Mouse (Mus musculus): ENCODE measurements around the gene Filip1l.

Gene Filip1l

GRCm38 (mm10) chr16:57485265-57485664 is 132.4 kb downstream of the Filip1l start:
- peak; percentile 24 to 29 for DNase-seq

DNA sequence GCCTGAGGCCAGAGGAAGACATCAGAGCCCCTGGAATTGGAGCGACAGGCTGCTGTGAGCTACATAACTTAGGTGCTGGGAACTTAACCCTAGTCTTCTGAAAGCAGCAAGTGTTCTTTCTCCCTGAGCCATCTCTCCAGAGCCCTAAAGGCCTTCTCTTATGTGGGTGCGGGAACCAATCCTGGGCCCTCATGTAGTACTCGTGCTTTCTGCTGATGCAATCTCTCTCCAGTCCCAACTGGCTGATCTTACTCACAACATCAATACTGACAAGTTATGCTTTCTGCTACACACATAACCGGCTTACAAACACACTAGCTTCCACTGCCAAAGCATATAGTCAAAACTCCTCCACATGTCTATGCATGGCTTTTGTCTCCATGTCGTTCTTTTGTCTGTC is 133.4 kb downstream of the Filip1l start:
- no peak for DNase-seq

GRCm38 (mm10) chr16:57488661-57489060 is 135.8 kb downstream of the Filip1l start:
- no peak for DNase-seq

GRCm38 (mm10) chr16:57490691-57491090 is 137.8 kb downstream of the Filip1l start:
- no peak for DNase-seq

- no peak for DNase-seq
Measured at GRCm38 (mm10) chr16:57491853-57492252, 139.0 kb downstream of the Filip1l start.

DNA sequence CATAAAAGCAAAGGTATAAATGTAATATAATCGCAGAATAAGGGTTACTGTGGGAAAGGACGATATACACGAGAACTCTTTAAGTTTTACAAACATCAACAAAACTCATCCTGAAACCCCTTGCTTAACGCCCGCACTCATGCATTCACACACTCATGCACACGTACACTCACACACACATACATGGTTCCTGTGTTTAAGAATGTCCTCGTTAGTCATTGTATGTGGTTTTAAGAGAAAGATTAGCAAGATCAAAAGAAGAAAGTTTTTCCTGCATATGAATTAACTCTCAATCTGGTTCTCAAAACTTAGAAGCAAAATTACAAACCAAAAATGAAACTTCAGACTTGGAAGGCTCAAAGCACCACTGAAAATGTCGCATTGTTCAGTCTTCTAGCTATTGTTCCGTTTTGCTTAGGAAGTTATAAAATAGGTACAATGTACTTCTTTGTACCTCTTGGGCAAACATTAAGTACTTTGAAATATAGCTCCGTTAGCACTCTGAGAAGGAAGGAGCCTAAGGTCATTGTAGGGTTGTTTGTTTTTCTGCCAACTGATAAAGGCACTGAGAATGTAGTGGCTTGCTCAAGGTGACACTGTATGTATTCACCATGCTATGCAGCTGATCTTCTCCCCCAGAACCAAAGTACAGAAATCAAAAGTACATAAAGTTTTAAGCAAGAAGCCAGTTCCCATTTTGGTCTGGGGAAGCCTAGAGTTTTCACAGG is 142.7 kb downstream of the Filip1l start:
- DNase-seq, result no peak

DNA sequence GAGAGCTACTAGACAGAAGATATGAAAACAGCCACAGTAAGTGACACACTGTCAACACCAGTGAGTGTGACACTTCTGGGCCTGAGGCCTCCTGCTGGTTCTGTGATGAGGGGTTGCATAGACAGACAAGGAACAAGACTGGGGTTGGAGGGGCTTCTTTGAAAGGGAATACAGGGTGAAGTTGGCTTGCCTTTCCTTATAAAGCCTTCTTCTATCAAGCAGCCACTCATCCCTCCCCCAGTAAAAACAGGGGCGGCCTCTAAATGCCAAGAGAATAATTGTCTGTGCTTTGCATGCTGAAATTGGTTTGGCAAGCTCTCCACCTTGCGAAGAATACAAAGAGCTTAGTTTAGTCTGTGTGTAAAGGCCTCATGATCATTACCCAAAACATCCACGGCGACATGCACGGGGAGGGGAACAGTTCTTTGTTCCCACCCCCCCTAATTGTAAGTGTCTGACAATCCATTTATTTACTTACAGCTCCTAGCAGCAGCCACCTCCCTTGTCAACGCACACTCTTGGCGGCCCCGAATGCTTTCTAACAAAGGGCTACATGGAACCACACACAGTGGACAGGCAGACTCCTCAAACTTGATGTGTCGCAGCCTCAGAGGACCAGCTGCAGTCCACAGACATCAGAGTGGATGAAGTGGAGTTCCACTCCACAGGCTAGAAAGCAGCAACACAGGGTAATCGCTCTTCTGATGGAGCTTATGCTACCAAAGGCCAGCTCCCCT is 143.7 kb downstream of the Filip1l start:
- no peak for DNase-seq

DNA sequence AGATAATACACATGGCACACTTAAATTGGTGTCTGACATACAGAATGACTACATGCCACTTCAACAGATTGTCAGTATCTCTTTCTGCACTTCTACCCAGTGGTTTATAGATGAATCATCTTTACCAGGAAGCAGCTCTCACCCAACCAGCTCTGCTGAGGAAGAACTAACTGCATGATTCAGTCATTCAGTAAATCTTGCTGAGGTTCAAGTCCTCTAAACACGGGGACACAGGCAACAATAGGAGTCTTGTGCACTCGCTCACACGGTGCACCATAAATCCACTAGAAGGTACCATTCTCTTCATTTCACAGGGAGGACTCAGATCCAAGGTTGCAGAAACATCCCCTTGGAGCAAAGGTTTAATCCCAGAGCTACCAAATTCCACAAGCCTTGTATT is 148.0 kb downstream of the Filip1l start:
- DNase-seq, result no peak

- no peak for DNase-seq
Measured at GRCm38 (mm10) chr16:57502230-57502629, 149.3 kb downstream of the Filip1l start.

GRCm38 (mm10) chr16:57502761-57503160 is 149.9 kb downstream of the Filip1l start:
- DNase-seq, result no peak

GRCm38 (mm10) chr16:57504728-57505127 is 151.8 kb downstream of the Filip1l start:
- no peak for DNase-seq

- peak; percentile 60 to 68 for DNase-seq
Measured at GRCm38 (mm10) chr16:57506133-57506532, 153.2 kb downstream of the Filip1l start.

DNA sequence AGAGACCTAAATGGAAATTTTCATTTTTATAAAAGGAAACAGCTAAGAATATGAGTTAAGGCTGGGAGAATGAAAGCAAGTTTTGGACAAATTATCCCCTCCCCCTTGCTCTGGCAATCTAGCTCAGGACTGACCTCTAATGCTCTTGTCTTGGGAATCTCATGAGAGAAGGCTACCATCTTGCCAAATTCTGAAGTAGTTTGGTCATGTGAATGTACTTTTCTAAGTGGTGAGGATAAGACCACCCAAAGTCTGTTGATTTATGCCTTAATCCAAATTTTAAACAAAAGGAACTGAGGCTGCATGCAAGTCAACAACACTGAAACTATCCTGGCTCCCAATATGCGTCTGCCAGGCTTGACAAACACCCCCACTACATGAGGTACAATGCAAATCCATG is 155.5 kb downstream of the Filip1l start:
- no peak for DNase-seq

DNA sequence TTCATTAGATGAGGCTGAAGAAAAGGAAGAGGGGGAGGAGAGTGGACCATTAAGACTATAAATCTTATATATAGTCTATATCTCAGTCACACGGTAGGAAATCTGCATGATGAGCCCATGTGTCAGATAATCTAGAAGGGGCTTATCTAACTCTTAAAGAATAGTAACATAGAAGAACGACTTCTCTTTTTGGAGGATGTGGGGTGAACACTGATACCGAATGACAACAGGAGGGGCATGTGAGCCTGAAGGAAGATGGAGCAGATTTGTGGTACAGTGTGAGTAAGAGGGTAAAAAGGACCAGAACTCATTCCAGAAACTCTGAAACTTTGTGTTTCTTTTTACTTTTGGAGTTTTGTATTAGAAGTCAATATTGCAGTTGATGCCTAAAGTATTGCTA is 156.2 kb downstream of the Filip1l start:
- no peak for DNase-seq

DNA sequence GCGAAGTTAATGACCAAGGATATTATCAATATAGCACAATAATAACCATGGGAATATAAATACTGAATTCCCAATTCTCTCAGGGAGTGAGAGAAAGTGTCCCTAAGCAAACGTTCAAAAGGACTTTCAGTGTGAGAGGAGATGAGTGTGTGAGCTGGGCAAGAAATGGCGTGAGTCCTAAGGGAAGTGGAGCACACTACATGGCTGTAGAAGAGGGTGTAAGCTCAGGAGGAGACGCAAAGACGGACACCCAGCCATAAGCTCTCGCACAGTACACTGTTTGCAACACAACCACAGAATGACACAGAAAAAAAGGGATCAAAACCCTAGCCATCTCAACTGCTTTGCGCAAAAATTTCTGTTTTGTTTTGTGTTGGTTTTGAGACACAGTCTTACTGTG is 160.7 kb downstream of the Filip1l start:
- no peak for DNase-seq

DNA sequence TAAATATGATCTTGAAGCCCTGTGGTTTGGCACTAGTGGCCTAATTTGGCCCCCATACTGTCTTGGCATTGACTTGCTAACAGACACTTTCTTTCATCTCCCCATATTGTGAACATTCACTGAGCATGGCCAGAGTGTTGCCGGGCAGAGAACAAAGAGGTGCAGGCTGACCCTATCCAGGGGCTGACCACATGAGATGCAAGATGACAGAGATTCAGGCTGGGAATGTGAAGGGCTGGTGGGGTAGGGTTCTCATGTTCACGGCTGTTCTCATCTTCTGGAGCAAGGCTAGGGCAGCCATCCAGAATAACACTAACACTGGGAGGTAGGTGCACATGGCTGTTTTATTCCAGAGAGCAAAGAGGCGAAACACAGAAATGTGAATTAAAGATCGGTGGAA is 161.5 kb downstream of the Filip1l start:
- no peak for DNase-seq

GRCm38 (mm10) chr16:57515636-57516035 is 162.7 kb downstream of the Filip1l start:
- DNase-seq, result no peak

DNA sequence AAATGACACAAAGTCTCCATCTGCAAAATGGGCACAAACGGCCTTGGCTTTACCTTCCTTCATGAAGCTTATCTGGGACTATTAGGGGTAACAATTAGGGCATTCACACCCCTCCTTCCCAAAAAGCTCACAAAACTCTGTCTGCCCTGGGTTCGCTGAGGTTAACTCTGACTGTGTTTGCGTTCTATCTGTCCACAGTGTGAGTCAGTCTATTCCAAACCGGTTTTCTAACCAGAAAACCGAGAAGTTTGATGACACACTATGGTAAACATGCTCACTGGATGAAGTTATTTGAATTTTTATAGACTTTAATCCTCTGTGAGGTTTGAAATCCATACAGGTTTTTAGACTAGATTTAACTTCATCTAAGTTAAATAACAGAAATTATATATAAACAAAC is 172.2 kb downstream of the Filip1l start:
- no peak for DNase-seq

DNA sequence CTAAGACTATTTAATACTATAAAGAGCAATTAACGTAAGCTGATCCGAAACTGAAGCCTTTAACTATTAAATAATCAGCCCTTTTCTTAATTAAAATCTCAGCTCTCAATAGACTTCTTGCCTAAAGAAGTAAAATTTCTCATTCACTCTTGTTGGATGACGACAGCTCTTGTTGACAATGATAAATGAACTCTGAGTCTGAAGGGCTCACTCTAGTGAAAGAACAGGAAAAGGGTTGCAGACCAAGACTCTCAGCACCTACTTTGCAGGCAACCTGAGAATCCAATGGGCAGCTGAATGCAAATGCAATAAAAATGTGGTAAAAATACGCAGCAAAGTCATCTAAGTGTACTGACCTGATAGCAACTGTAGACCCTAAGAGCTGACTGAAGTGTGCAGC is 172.6 kb downstream of the Filip1l start:
- no peak for DNase-seq

GRCm38 (mm10) chr16:57526893-57527292 is 174.0 kb downstream of the Filip1l start:
- DNase-seq, result no peak

DNA sequence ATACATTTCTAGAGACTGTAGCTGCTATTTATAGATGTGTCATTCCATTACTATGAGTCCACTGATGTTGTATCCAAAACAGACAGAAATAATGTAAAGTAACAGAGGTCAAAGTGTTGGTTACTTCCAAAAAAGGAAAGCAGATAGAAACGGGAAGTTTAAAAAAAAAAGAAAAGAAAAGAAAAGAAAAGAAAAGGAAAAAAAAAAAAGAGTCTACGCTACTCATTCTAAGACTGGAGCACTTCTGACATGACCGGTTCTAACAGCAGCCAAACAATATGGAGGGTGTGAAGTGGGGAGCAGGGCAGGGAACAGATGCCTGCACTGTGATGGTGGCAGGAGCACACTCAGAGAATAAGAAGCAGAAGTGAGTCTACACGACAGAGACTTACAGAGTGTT is 175.6 kb downstream of the Filip1l start:
- DNase-seq, result no peak

DNA sequence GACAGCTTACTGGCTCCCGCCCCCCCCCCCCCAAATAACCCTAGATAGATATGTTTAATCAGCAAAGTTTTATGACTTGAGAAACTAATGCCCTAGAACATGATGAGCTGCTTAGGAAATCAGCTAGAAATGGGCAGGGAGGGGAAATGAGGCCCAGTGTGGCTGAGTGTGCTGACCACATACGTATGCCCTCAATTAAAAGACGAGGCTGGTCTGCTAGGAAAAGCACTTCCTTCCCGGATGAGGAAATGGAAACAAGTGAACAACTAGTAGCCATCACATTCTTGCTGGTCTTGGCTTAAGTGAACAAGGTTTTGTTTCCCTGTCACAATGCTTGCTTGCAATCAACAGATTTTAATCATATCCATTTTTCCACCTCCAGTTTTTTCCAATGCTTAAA is 177.7 kb downstream of the Filip1l start:
- no peak for DNase-seq

GRCm38 (mm10) chr16:57532081-57532493 is 179.2 kb downstream of the Filip1l start:
- no peak for DNase-seq

GRCm38 (mm10) chr16:57534365-57534764 is 181.5 kb downstream of the Filip1l start:
- no peak for DNase-seq

DNA sequence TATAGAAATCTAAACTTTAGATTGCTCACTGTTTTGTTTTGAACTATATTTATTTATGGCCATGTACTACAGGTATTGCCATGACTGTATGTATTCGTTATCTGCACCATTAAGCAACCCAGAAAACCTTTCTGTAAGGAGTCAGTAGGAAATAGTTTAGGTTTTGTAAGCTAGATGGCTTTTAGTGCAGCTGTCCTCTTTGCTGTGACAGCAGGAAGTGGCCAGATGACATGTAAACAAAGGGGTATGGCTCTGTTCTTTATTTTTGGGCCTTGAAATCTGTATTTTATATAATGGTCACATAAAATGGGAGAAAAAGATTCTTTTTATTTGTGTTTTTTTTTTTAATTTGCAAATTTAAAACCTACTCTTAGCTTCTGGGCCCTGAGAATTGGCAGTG is 181.9 kb downstream of the Filip1l start:
- DNase-seq, result no peak

All from lung, adult 18-20 months (tissue).